Mouse (Mus musculus) neural tube, embryonic 13.5 days (tissue): ENCODE data around the gene Fut9. TPM values are rescaled to one million over a fixed set of nuclear protein-coding genes. Genes with fewer than 3 reads are reported as not detected.

Experiments
- ATAC-seq: fragments of 200-750 bp; cut with Nextera tagmentation; 2 replicates; pipeline ENCODE4 v1.8.0; 2017; ENCODE audit warnings: low read depth, mild to moderate bottlenecking, moderate TSS enrichment, moderate library complexity
- H3K27ac ChIP-seq: fragments of 300-500 bp; sonication (generic); replicated peaks from 2 replicates; pipeline ENCODE4 v1.5.1; 2015; ENCODE audit warnings: moderate library complexity, mild to moderate bottlenecking, inconsistent platforms
- H3K27me3 ChIP-seq: fragments of 300-500 bp; sonication (generic); 2 replicates; pipeline ENCODE4 v1.6.1; 2015; ENCODE audit warnings: mild to moderate bottlenecking, inconsistent platforms
- H3K36me3 ChIP-seq: fragments of 300-500 bp; sonication (generic); 2 replicates; pipeline ENCODE4 v1.6.1; 2015; ENCODE audit warnings: mild to moderate bottlenecking, inconsistent platforms
- H3K4me1 ChIP-seq: fragments of 300-500 bp; sonication (generic); replicated peaks from 2 replicates; pipeline ENCODE4 v1.6.1; 2015; ENCODE audit warnings: inconsistent platforms
- H3K4me2 ChIP-seq: fragments of 300-500 bp; sonication (generic); 2 replicates; pipeline ENCODE4 v1.6.1; 2015; ENCODE audit warnings: inconsistent platforms, mild to moderate bottlenecking, moderate library complexity
- H3K4me3 ChIP-seq: fragments of 300-500 bp; sonication (generic); 2 replicates; pipeline ENCODE4 v1.5.1; 2015; ENCODE audit warnings: mild to moderate bottlenecking, inconsistent platforms
- H3K9ac ChIP-seq: fragments of 300-500 bp; sonication (generic); 2 replicates; pipeline ENCODE4 v1.6.1; 2015; ENCODE audit warnings: moderate library complexity, mild to moderate bottlenecking, inconsistent platforms
- H3K9me3 ChIP-seq: fragments of 300-500 bp; sonication (generic); 2 replicates; pipeline ENCODE4 v1.6.1; 2016; ENCODE audit warnings: inconsistent platforms
- WGBS: fragments of 180-500 bp; shearing (Covaris S2); methylation state at CpG from one replicate; pipeline ENCODE4 v1.1.7; 2015; 5-methylcytosine and 5-hydroxymethylcytosine counted together
- polyA plus RNA-seq: library from polyadenylated mRNA; unstranded; fragments of >200 nt; fragmentation: Nextera tagmentation; extraction: Ambion mirVana; gene quantifications from 2 replicates; pipeline ENCODE4 v1.2.1, GENCODE M21; 2015

Fut9 gene
- polyA plus RNA-seq, 1 experiment from 2014 or later, result 10.2 TPM

GRCm38 (mm10) chr4:25757909-25758548 is 42.0 kb downstream of the Fut9 start:
- no peaks in the 10 kb centered on the region for H3K4me1 ChIP-seq
- 66% methylated on average over 4 of the region's 5 CpGs for WGBS
- ATAC-seq, result no peak
- H3K4me2 ChIP-seq, result no peak overlapping the region
- no peak overlapping the region for H3K27ac ChIP-seq
- no peaks in the 10 kb centered on the region for H3K36me3 ChIP-seq
- H3K9ac ChIP-seq, result no peak overlapping the region
- H3K4me3 ChIP-seq, result no peak overlapping the region
- no peaks in the 10 kb centered on the region for H3K9me3 ChIP-seq
- no peaks in the 10 kb centered on the region for H3K27me3 ChIP-seq

- Histone ChIP-seq H3K4me2 (no peak overlapping the region), H3K27ac (no peak overlapping the region), H3K4me3 (no peak overlapping the region), H3K36me3 (no peaks in the 10 kb centered on the region), H3K4me1 (0 out of 2 replicates have a peak, but pooled peaks cover 4% of the 10 kb centered on the region), H3K9me3 (no peaks in the 10 kb centered on the region), H3K9ac (no peak overlapping the region), H3K27me3 (no peaks in the 10 kb centered on the region)
- ATAC-seq, result no peak
- WGBS, result 48% methylated on average over 5 of the region's 5 CpGs
These were observed 58.5 kb downstream of the Fut9 start for GRCm38 (mm10) chr4:25741553-25741952.

- 96% methylated on average over 4 of the region's 4 CpGs for WGBS
- Histone ChIP-seq H3K4me2 (no peak overlapping the region), H3K4me1 (0 out of 2 replicates have a peak, but pooled peaks cover 4% of the 10 kb centered on the region), H3K27me3 (no peaks in the 10 kb centered on the region), H3K27ac (no peak overlapping the region), H3K36me3 (no peaks in the 10 kb centered on the region), H3K9ac (no peak overlapping the region), H3K9me3 (no peaks in the 10 kb centered on the region), H3K4me3 (no peak overlapping the region)
- no peak for ATAC-seq
These were observed 61.3 kb downstream of the Fut9 start for GRCm38 (mm10) chr4:25738782-25739181.

- H3K4me1 ChIP-seq, result no peaks in the 10 kb centered on the region
- WGBS, result 93% methylated on average over 5 of the region's 5 CpGs
- ATAC-seq, result no peak
- H3K4me2 ChIP-seq, result no peak overlapping the region
- no peaks in the 10 kb centered on the region for H3K9me3 ChIP-seq
- H3K9ac ChIP-seq, result no peak overlapping the region
- no peaks in the 10 kb centered on the region for H3K27me3 ChIP-seq
- no peaks in the 10 kb centered on the region for H3K36me3 ChIP-seq
- no peak overlapping the region for H3K27ac ChIP-seq
- H3K4me3 ChIP-seq, result no peak overlapping the region
These were observed 78.5 kb downstream of the Fut9 start for GRCm38 (mm10) chr4:25721576-25721975.

- Histone ChIP-seq H3K36me3 (no peaks in the 10 kb centered on the region), H3K27ac (no peak overlapping the region)
- no peak for ATAC-seq
These were observed 86.1 kb downstream of the Fut9 start for GRCm38 (mm10) chr4:25713907-25714306.

GRCm38 (mm10) chr4:25684976-25685375 is 115.1 kb downstream of the Fut9 start:
- no peak overlapping the region for H3K9ac ChIP-seq
- H3K27me3 ChIP-seq, result no peaks in the 10 kb centered on the region
- H3K9me3 ChIP-seq, result no peaks in the 10 kb centered on the region
- ATAC-seq, result no peak
- H3K4me1 ChIP-seq, result no peaks in the 10 kb centered on the region
- no peak overlapping the region for H3K27ac ChIP-seq
- no peak overlapping the region for H3K4me2 ChIP-seq
- no peak overlapping the region for H3K4me3 ChIP-seq
- WGBS, result 88% methylated on average over 3 of the region's 3 CpGs
- no peaks in the 10 kb centered on the region for H3K36me3 ChIP-seq

More at GRCm38 (mm10) chr4:25713907-25714306, 86.1 kb downstream of the Fut9 start:
- no peaks in the 10 kb centered on the region for H3K4me1 ChIP-seq
- 0 out of 2 replicates have a peak, but pooled peaks cover 4% of the 10 kb centered on the region for H3K9me3 ChIP-seq
- 45% methylated on average over 2 of the region's 2 CpGs for WGBS
- no peak overlapping the region for H3K4me3 ChIP-seq
- no peak overlapping the region for H3K9ac ChIP-seq
- H3K27me3 ChIP-seq, result no peaks in the 10 kb centered on the region
- H3K4me2 ChIP-seq, result no peak overlapping the region

- no peak overlapping the region for H3K4me3 ChIP-seq
- WGBS, result 82% methylated on average over 1 of the region's 1 CpGs
- no peak overlapping the region for H3K4me2 ChIP-seq
These were observed 135.8 kb downstream of the Fut9 start for GRCm38 (mm10) chr4:25664196-25664595.

GRCm38 (mm10) chr4:25661204-25661727 is 138.8 kb downstream of the Fut9 start:
- 76% methylated on average over 3 of the region's 3 CpGs for WGBS
- Histone ChIP-seq H3K9me3 (no peaks in the 10 kb centered on the region), H3K4me1 (no peaks in the 10 kb centered on the region), H3K4me3 (no peak overlapping the region), H3K27ac (no peak overlapping the region), H3K36me3 (no peaks in the 10 kb centered on the region), H3K4me2 (no peak overlapping the region), H3K27me3 (no peaks in the 10 kb centered on the region), H3K9ac (no peak overlapping the region)
- ATAC-seq, result no peak

More at GRCm38 (mm10) chr4:25664196-25664595, 135.8 kb downstream of the Fut9 start:
- H3K36me3 ChIP-seq, result no peaks in the 10 kb centered on the region
- no peak overlapping the region for H3K27ac ChIP-seq
- no peaks in the 10 kb centered on the region for H3K27me3 ChIP-seq
- ATAC-seq, result no peak
- no peak overlapping the region for H3K9ac ChIP-seq
- no peaks in the 10 kb centered on the region for H3K9me3 ChIP-seq
- H3K4me1 ChIP-seq, result no peaks in the 10 kb centered on the region

- no peak for ATAC-seq
- Histone ChIP-seq H3K4me1 (no peaks in the 10 kb centered on the region), H3K27me3 (no peaks in the 10 kb centered on the region), H3K4me3 (no peak overlapping the region), H3K9ac (no peak overlapping the region), H3K4me2 (no peak overlapping the region), H3K9me3 (no peaks in the 10 kb centered on the region), H3K27ac (no peak overlapping the region), H3K36me3 (no peaks in the 10 kb centered on the region)
- WGBS, result 82% methylated on average over 3 of the region's 3 CpGs
These were observed 141.3 kb downstream of the Fut9 start for GRCm38 (mm10) chr4:25658792-25659191.

GRCm38 (mm10) chr4:25651902-25652301 is 148.1 kb downstream of the Fut9 start:
- Histone ChIP-seq H3K27me3 (no peaks in the 10 kb centered on the region), H3K36me3 (no peaks in the 10 kb centered on the region), H3K4me2 (no peak overlapping the region), H3K4me1 (no peaks in the 10 kb centered on the region), H3K27ac (no peak overlapping the region), H3K9ac (no peak overlapping the region), H3K9me3 (no peaks in the 10 kb centered on the region), H3K4me3 (no peak overlapping the region)
- no peak for ATAC-seq
- 86% methylated on average over 3 of the region's 3 CpGs for WGBS

- Histone ChIP-seq H3K9me3 (no peaks in the 10 kb centered on the region), H3K9ac (no peak overlapping the region), H3K4me2 (no peak overlapping the region), H3K27ac (no peak overlapping the region), H3K4me1 (no peaks in the 10 kb centered on the region), H3K27me3 (no peaks in the 10 kb centered on the region), H3K4me3 (no peak overlapping the region), H3K36me3 (no peaks in the 10 kb centered on the region)
- 85% methylated on average over 2 of the region's 2 CpGs for WGBS
- ATAC-seq, result no peak
These were observed 151.9 kb downstream of the Fut9 start for GRCm38 (mm10) chr4:25648107-25648506.

- no peak overlapping the region for H3K4me2 ChIP-seq
- no peaks in the 10 kb centered on the region for H3K36me3 ChIP-seq
- no peaks in the 10 kb centered on the region for H3K9me3 ChIP-seq
- H3K9ac ChIP-seq, result no peak overlapping the region
- WGBS, result 90% methylated on average over 1 of the region's 1 CpGs
- no peak overlapping the region for H3K4me3 ChIP-seq
- no peak overlapping the region for H3K27ac ChIP-seq
- H3K27me3 ChIP-seq, result no peaks in the 10 kb centered on the region
- ATAC-seq, result no peak
- H3K4me1 ChIP-seq, result no peaks in the 10 kb centered on the region
These were observed 152.5 kb downstream of the Fut9 start for GRCm38 (mm10) chr4:25647593-25647992.

- Histone ChIP-seq H3K4me3 (no peak overlapping the region), H3K36me3 (no peaks in the 10 kb centered on the region), H3K9me3 (no peaks in the 10 kb centered on the region), H3K9ac (no peak overlapping the region), H3K4me2 (no peak overlapping the region), H3K27ac (no peak overlapping the region), H3K27me3 (no peaks in the 10 kb centered on the region), H3K4me1 (no peaks in the 10 kb centered on the region)
- ATAC-seq, result no peak
- 87% methylated on average over 2 of the region's 2 CpGs for WGBS
These were observed 154.5 kb downstream of the Fut9 start for GRCm38 (mm10) chr4:25645580-25645979.
